Mouse (Mus musculus) intestine, embryonic 16.5 days (tissue): ENCODE measurements around the gene Alk. TPM values are rescaled to one million over a fixed set of nuclear protein-coding genes. Genes with fewer than 3 reads are reported as not detected.

ENCODE experiments used
- ATAC-seq: fragments of 200-750 bp; cut with Nextera tagmentation; 2 replicates; pipeline ENCODE4 v1.8.0; 2017; ENCODE audit warnings: moderate TSS enrichment, moderate library complexity
- H3K27ac ChIP-seq: fragments of 300-500 bp; sonication (generic); 2 replicates; pipeline ENCODE4 v1.5.1; 2014; ENCODE audit warnings: mild to moderate bottlenecking, low read length
- H3K27me3 ChIP-seq: fragments of 300-500 bp; sonication (generic); replicated peaks from 2 replicates; pipeline ENCODE4 v1.6.1; 2014; ENCODE audit warnings: low read length, control low read depth, mixed read lengths; ENCODE audit not compliant: control insufficient read depth, insufficient read depth
- H3K36me3 ChIP-seq: fragments of 300-500 bp; sonication (generic); 2 replicates; pipeline ENCODE4 v1.6.1; 2014; ENCODE audit warnings: low read length, control low read depth; ENCODE audit not compliant: control insufficient read depth, insufficient read depth
- H3K4me1 ChIP-seq: fragments of 300-500 bp; sonication (generic); 2 replicates; pipeline ENCODE4 v1.6.1; 2014; ENCODE audit warnings: low read length, control low read depth, mixed read lengths; ENCODE audit not compliant: control insufficient read depth, insufficient read depth
- H3K4me2 ChIP-seq: fragments of 300-500 bp; sonication (generic); 2 replicates; pipeline ENCODE4 v1.6.1; 2014; ENCODE audit warnings: low read depth, low read length, control low read depth
- H3K4me3 ChIP-seq: fragments of 300-500 bp; sonication (generic); 2 replicates; pipeline ENCODE4 v1.5.1; 2014; ENCODE audit warnings: mild to moderate bottlenecking, low read length
- H3K9ac ChIP-seq: fragments of 300-500 bp; sonication (generic); 2 replicates; pipeline ENCODE4 v1.6.1; 2014; ENCODE audit warnings: low read depth, low read length
- H3K9me3 ChIP-seq: fragments of 300-500 bp; sonication (generic); 2 replicates; pipeline ENCODE4 v1.6.1; 2016; ENCODE audit warnings: low read length, control low read depth; ENCODE audit not compliant: control insufficient read depth
- WGBS: fragments of 180-500 bp; shearing (Covaris S2); extraction: QIAGEN DNeasy Blood & Tissue Kit; methylation state at CpG from one replicate; pipeline ENCODE4 v1.1.7; 2014; 5-methylcytosine and 5-hydroxymethylcytosine counted together
- polyA plus RNA-seq: library from polyadenylated mRNA; unstranded; fragments of >200 nt; fragmentation: Nextera tagmentation; extraction: Ambion mirVana; gene quantifications from 2 replicates; pipeline ENCODE4 v1.2.1, GENCODE M21; 2015

Alk gene
- polyA plus RNA-seq, 1 experiment from 2014 or later, result 0.75 TPM

- Histone ChIP-seq H3K9me3 (no peaks in the 10 kb centered on the region), H3K4me2 (no peak overlapping the region), H3K36me3 (no peaks in the 10 kb centered on the region), H3K4me3 (no peak overlapping the region), H3K4me1 (no peaks in the 10 kb centered on the region), H3K27me3 (no peaks in the 10 kb centered on the region), H3K27ac (no peak overlapping the region), H3K9ac (no peak overlapping the region)
- WGBS, result 26% methylated on average over 9 of the region's 9 CpGs
- ATAC-seq, result no peak
Observed at GRCm38 (mm10) chr17:71947452-71947851, 657.0 kb downstream of the Alk start.

GRCm38 (mm10) chr17:71944020-71944419 is 660.4 kb downstream of the Alk start:
- H3K27me3 ChIP-seq, result no peaks in the 10 kb centered on the region
- no peaks in the 10 kb centered on the region for H3K4me1 ChIP-seq
- 79% methylated on average over 5 of the region's 5 CpGs for WGBS
- no peak overlapping the region for H3K4me2 ChIP-seq
- H3K9ac ChIP-seq, result no peak overlapping the region
- H3K36me3 ChIP-seq, result no peaks in the 10 kb centered on the region
- no peak overlapping the region for H3K27ac ChIP-seq
- H3K9me3 ChIP-seq, result no peaks in the 10 kb centered on the region
- no peak for ATAC-seq
- H3K4me3 ChIP-seq, result no peak overlapping the region

GRCm38 (mm10) chr17:71942052-71942451 is 662.4 kb downstream of the Alk start:
- Histone ChIP-seq H3K27ac (no peak overlapping the region), H3K27me3 (no peaks in the 10 kb centered on the region), H3K4me2 (no peak overlapping the region), H3K4me3 (no peak overlapping the region), H3K36me3 (no peaks in the 10 kb centered on the region), H3K4me1 (no peaks in the 10 kb centered on the region), H3K9ac (no peak overlapping the region), H3K9me3 (no peaks in the 10 kb centered on the region)
- ATAC-seq, result no peak

GRCm38 (mm10) chr17:71941436-71941835 is 663.0 kb downstream of the Alk start:
- no peaks in the 10 kb centered on the region for H3K9me3 ChIP-seq
- H3K27ac ChIP-seq, result no peak overlapping the region
- WGBS, result 48% methylated on average over 6 of the region's 6 CpGs
- H3K4me1 ChIP-seq, result no peaks in the 10 kb centered on the region
- H3K27me3 ChIP-seq, result no peaks in the 10 kb centered on the region
- no peaks in the 10 kb centered on the region for H3K36me3 ChIP-seq
- H3K9ac ChIP-seq, result no peak overlapping the region
- H3K4me2 ChIP-seq, result no peak overlapping the region
- no peak overlapping the region for H3K4me3 ChIP-seq
- ATAC-seq, result no peak

- Histone ChIP-seq H3K4me1 (no peaks in the 10 kb centered on the region), H3K36me3 (no peaks in the 10 kb centered on the region), H3K9ac (no peak overlapping the region), H3K27me3 (no peaks in the 10 kb centered on the region), H3K4me2 (no peak overlapping the region), H3K4me3 (no peak overlapping the region), H3K9me3 (no peaks in the 10 kb centered on the region), H3K27ac (no peak overlapping the region)
- ATAC-seq, result no peak
Observed at GRCm38 (mm10) chr17:71936681-71937080, 667.7 kb downstream of the Alk start.

GRCm38 (mm10) chr17:71935837-71936236 is 668.6 kb downstream of the Alk start:
- Histone ChIP-seq H3K4me1 (no peaks in the 10 kb centered on the region), H3K36me3 (no peaks in the 10 kb centered on the region), H3K27ac (no peak overlapping the region), H3K9me3 (no peaks in the 10 kb centered on the region), H3K27me3 (no peaks in the 10 kb centered on the region), H3K9ac (no peak overlapping the region), H3K4me2 (no peak overlapping the region), H3K4me3 (no peak overlapping the region)
- WGBS, result 66% methylated on average over 10 of the region's 10 CpGs
- ATAC-seq, result no peak

GRCm38 (mm10) chr17:71935336-71935735 is 669.1 kb downstream of the Alk start:
- WGBS, result 59% methylated on average over 3 of the region's 3 CpGs
- no peak overlapping the region for H3K4me2 ChIP-seq
- no peak for ATAC-seq
- no peaks in the 10 kb centered on the region for H3K27me3 ChIP-seq
- no peak overlapping the region for H3K9ac ChIP-seq
- H3K9me3 ChIP-seq, result no peaks in the 10 kb centered on the region
- H3K4me3 ChIP-seq, result no peak overlapping the region
- H3K27ac ChIP-seq, result no peak overlapping the region
- no peaks in the 10 kb centered on the region for H3K36me3 ChIP-seq
- no peaks in the 10 kb centered on the region for H3K4me1 ChIP-seq

GRCm38 (mm10) chr17:71914941-71915340 is 689.5 kb downstream of the Alk start:
- Histone ChIP-seq H3K27me3 (no peaks in the 10 kb centered on the region), H3K4me2 (no peak overlapping the region), H3K4me3 (no peak overlapping the region), H3K27ac (no peak overlapping the region), H3K4me1 (no peaks in the 10 kb centered on the region), H3K36me3 (no peaks in the 10 kb centered on the region), H3K9me3 (no peaks in the 10 kb centered on the region), H3K9ac (no peak overlapping the region)
- 57% methylated on average over 5 of the region's 5 CpGs for WGBS
- no peak for ATAC-seq

GRCm38 (mm10) chr17:71914541-71914940 is 689.9 kb downstream of the Alk start:
- no peaks in the 10 kb centered on the region for H3K36me3 ChIP-seq
- H3K4me1 ChIP-seq, result no peaks in the 10 kb centered on the region
- no peak overlapping the region for H3K9ac ChIP-seq
- no peak overlapping the region for H3K27ac ChIP-seq
- ATAC-seq, result no peak
- H3K27me3 ChIP-seq, result no peaks in the 10 kb centered on the region
- WGBS, result 61% methylated on average over 3 of the region's 3 CpGs
- H3K9me3 ChIP-seq, result no peaks in the 10 kb centered on the region
- H3K4me2 ChIP-seq, result no peak overlapping the region
- H3K4me3 ChIP-seq, result no peak overlapping the region

GRCm38 (mm10) chr17:71913188-71913587 is 691.2 kb downstream of the Alk start:
- Histone ChIP-seq H3K27me3 (no peaks in the 10 kb centered on the region), H3K9me3 (no peaks in the 10 kb centered on the region), H3K4me1 (no peaks in the 10 kb centered on the region), H3K4me3 (no peak overlapping the region), H3K9ac (no peak overlapping the region), H3K27ac (no peak overlapping the region), H3K36me3 (no peaks in the 10 kb centered on the region), H3K4me2 (no peak overlapping the region)
- 55% methylated on average over 3 of the region's 3 CpGs for WGBS
- peak; percentile 72 for ATAC-seq
